Mouse (Mus musculus): ENCODE results near the gene Lrrc28.

DNA sequence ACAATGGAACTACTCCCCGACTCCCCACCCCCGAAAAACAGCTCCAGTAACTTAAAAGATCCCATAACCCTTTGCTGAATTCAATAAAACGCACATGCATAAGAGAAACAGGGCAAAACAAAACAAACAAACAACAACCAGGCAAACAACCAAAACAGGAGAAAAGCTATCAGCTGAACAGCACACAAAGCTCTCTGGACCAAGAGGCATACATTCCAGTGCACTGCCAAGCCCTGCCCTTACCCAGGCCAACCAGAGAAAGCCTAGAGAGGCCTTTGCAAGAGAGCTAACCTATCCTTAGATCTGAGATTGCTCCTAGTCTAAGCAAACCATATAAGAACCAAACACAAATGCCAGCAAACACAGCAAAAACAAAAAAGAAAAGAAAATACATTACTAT is 22.9 kb downstream of the Lrrc28 start:
- no peak for TF ChIP-seq CTCF (IDR thresholded peaks at IDR 0.05; ENCODE audit: low read depth, low read length)
- TF ChIP-seq POLR2A (IDR thresholded peaks at IDR 0.05; ENCODE audit: extremely low read depth, insufficient read depth, low read length): no peak
